Mouse (Mus musculus) heart, embryonic 12.5 days (tissue): Measurements from ENCODE around the gene Dpp6. TPM values are rescaled to one million over a fixed set of nuclear protein-coding genes. Genes with fewer than 3 reads are reported as not detected.

Source experiments
- ATAC-seq: fragments of 200-750 bp; cut with Nextera tagmentation; 2 replicates; pipeline ENCODE4 v1.8.0; 2017; ENCODE audit warnings: moderate TSS enrichment, moderate library complexity; ENCODE audit not compliant: insufficient number of reproducible peaks, low FRiP score
- H3K27ac ChIP-seq: fragments of 300-500 bp; sonication (generic); 2 replicates; pipeline ENCODE4 v1.5.1; 2016; ENCODE audit warnings: mild to moderate bottlenecking, moderate library complexity; ENCODE audit not compliant: poor library complexity, severe bottlenecking
- H3K27me3 ChIP-seq: fragments of 300-500 bp; sonication (generic); replicated peaks from 2 replicates; pipeline ENCODE4 v1.6.1; 2016; ENCODE audit warnings: mild to moderate bottlenecking, moderate library complexity
- H3K36me3 ChIP-seq: fragments of 300-500 bp; sonication (generic); 2 replicates; pipeline ENCODE4 v1.6.1; 2016; ENCODE audit warnings: mild to moderate bottlenecking, moderate library complexity
- H3K4me1 ChIP-seq: fragments of 300-500 bp; sonication (generic); replicated peaks from 2 replicates; pipeline ENCODE4 v1.6.1; 2016; ENCODE audit warnings: mild to moderate bottlenecking
- H3K4me2 ChIP-seq: fragments of 300-500 bp; sonication (generic); 2 replicates; pipeline ENCODE4 v1.6.1; 2016; ENCODE audit warnings: mild to moderate bottlenecking, moderate library complexity
- H3K4me3 ChIP-seq: fragments of 300-500 bp; sonication (generic); 2 replicates; pipeline ENCODE4 v1.5.1; 2016; ENCODE audit warnings: mild to moderate bottlenecking
- H3K9ac ChIP-seq: fragments of 300-500 bp; sonication (generic); 2 replicates; pipeline ENCODE4 v1.6.1; 2016; ENCODE audit warnings: mild to moderate bottlenecking, moderate library complexity
- H3K9me3 ChIP-seq: fragments of 300-500 bp; sonication (generic); replicated peaks from 2 replicates; pipeline ENCODE4 v1.6.1; 2016; ENCODE audit warnings: mild to moderate bottlenecking, moderate library complexity
- WGBS: fragments of 180-500 bp; shearing (Covaris S2); methylation state at CpG from one replicate; pipeline ENCODE4 v1.1.7; 2016; 5-methylcytosine and 5-hydroxymethylcytosine counted together
- polyA plus RNA-seq: library from polyadenylated mRNA; unstranded; fragments of >200 nt; fragmentation: Nextera tagmentation; extraction: Ambion mirVana; gene quantifications from 2 replicates; pipeline ENCODE4 v1.2.1, GENCODE M21; 2016

Dpp6 gene
- polyA plus RNA-seq, 1 experiment from 2014 or later: 0.60 TPM

- Histone ChIP-seq H3K27ac (no peak overlapping the region), H3K4me3 (no peak overlapping the region), H3K9ac (no peak overlapping the region), H3K9me3 (peaks cover 5% of the 10 kb centered on the region; the same call in 1 of the 2 replicates), H3K36me3 (no peaks in the 10 kb centered on the region), H3K4me1 (no peaks in the 10 kb centered on the region), H3K27me3 (no peaks in the 10 kb centered on the region), H3K4me2 (no peak overlapping the region)
- WGBS: 76% methylated on average over 1 of the region's 1 CpGs
- no peak for ATAC-seq
Observed at GRCm38 (mm10) chr5:27526906-27527305, 709.9 kb downstream of the Dpp6 start.

DNA sequence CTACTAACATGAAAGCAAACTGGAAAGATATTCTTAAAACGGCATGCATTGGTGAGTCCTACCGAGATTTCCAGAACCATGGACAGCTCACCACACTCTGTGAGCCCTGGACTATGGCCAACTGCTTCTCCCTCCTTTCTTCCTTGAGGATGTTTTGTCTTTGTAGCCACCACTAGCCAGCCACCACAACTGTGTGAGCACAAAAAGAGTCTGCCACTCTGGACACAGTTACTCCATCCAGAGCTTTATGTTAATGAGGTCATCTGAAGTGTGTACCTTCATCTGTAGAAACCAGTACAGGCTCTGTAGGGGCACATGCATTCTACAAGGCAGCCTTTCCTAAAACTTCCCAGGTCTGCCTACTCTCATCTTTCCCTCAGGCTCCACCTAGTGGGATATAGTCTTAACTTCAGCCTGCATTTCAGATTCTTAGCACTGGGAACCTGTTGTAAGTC is 727.8 kb downstream of the Dpp6 start:
- Histone ChIP-seq H3K9me3 (no peaks in the 10 kb centered on the region), H3K27ac (no peak overlapping the region), H3K9ac (no peak overlapping the region), H3K27me3 (no peaks in the 10 kb centered on the region), H3K4me3 (no peak overlapping the region), H3K4me2 (no peak overlapping the region), H3K36me3 (no peaks in the 10 kb centered on the region), H3K4me1 (no peaks in the 10 kb centered on the region)
- peak; percentile 18; the same call in 1 of the 2 replicates for ATAC-seq
- 8% methylated on average over 2 of the region's 2 CpGs for WGBS

- ATAC-seq: no peak
- Histone ChIP-seq H3K36me3 (no peaks in the 10 kb centered on the region), H3K4me3 (no peak overlapping the region), H3K27ac (no peak overlapping the region), H3K9me3 (no peaks in the 10 kb centered on the region), H3K4me2 (no peak overlapping the region), H3K27me3 (no peaks in the 10 kb centered on the region), H3K4me1 (no peaks in the 10 kb centered on the region), H3K9ac (no peak overlapping the region)
- WGBS: 77% methylated on average over 4 of the region's 4 CpGs
Observed at GRCm38 (mm10) chr5:27549291-27549690, 732.3 kb downstream of the Dpp6 start.

GRCm38 (mm10) chr5:27565700-27566099 is 748.7 kb downstream of the Dpp6 start:
- Histone ChIP-seq H3K36me3 (no peaks in the 10 kb centered on the region), H3K9me3 (no peaks in the 10 kb centered on the region), H3K27me3 (no peaks in the 10 kb centered on the region), H3K4me2 (no peak overlapping the region), H3K9ac (no peak overlapping the region), H3K27ac (no peak overlapping the region), H3K4me1 (no peaks in the 10 kb centered on the region), H3K4me3 (no peak overlapping the region)
- no peak for ATAC-seq
- 62% methylated on average over 7 of the region's 7 CpGs for WGBS

DNA sequence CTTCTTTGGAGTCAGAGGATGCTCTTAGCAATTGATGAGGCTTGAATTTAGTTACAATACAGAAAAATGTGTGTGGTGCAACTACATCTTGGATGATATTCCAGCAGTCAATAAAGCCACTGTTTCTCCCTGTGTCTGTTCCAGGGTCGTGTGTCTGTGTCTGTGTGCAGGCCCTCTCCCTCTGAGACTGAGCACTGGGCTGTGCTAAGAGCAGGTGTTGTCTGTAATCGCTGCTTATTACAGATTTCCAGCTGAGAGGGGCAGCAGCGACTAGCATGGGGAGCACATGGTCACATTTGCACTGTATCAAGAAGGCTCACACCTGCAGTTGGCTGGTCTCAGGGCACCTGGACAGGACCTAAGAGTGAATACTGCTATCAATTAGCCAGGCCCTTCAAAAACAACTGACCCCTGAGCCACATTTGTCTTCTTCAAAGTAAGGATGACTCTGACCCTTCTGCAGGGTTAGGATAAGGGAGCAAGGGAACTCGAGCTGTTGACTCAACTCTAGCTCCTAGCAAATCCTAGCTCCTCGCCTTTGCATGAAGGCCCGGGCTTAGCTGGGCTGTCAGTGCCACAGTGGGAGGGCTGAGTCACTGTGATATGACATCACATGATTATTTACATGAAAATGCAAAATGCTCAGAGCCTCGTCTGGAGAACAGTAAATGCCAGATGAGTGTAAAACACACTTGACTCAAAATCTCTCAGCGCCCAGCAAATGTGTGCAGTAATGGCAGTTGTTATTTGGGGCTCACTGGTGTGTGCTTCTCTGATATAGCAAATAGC is 771.2 kb downstream of the Dpp6 start:
- Histone ChIP-seq H3K4me1 (no peaks in the 10 kb centered on the region), H3K9me3 (no peaks in the 10 kb centered on the region), H3K4me2 (no peak overlapping the region), H3K27me3 (no peaks in the 10 kb centered on the region), H3K36me3 (no peaks in the 10 kb centered on the region), H3K9ac (no peak overlapping the region), H3K4me3 (no peak overlapping the region), H3K27ac (no peak overlapping the region)
- ATAC-seq: no peak
- WGBS: 55% methylated on average over 8 of the region's 8 CpGs

DNA sequence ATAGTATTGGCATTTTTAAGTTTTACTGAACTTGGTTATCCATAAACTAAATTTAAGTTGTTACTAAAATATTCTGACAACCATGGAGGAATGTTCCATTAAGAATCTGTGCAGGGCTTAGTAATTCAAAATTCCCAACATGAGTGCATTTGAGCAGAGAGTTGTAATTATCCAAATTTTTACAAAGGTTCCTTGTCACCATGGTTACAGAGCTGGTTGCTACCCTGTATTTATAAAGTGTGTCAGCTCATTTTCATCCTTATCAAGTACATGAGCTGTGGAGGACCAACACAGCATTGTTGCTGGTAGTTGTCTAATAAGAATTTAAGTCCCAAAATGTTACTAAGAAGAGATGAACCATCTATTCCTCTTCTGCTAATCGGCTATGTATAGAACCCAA is 787.1 kb downstream of the Dpp6 start:
- H3K4me3 ChIP-seq: no peak overlapping the region
- H3K36me3 ChIP-seq: no peaks in the 10 kb centered on the region
- no peak overlapping the region for H3K27ac ChIP-seq
- 69% methylated on average over 1 of the region's 1 CpGs for WGBS
- H3K4me2 ChIP-seq: no peak overlapping the region
- ATAC-seq: no peak
- H3K9me3 ChIP-seq: no peaks in the 10 kb centered on the region
- H3K27me3 ChIP-seq: no peaks in the 10 kb centered on the region
- H3K4me1 ChIP-seq: no peaks in the 10 kb centered on the region
- no peak overlapping the region for H3K9ac ChIP-seq

GRCm38 (mm10) chr5:27615769-27616168 is 798.8 kb downstream of the Dpp6 start:
- Histone ChIP-seq H3K27ac (no peak overlapping the region), H3K4me2 (no peak overlapping the region), H3K4me1 (no peaks in the 10 kb centered on the region), H3K9ac (no peak overlapping the region), H3K27me3 (no peaks in the 10 kb centered on the region), H3K4me3 (no peak overlapping the region), H3K36me3 (no peaks in the 10 kb centered on the region), H3K9me3 (no peaks in the 10 kb centered on the region)
- WGBS: 35% methylated on average over 7 of the region's 7 CpGs
- ATAC-seq: no peak

DNA sequence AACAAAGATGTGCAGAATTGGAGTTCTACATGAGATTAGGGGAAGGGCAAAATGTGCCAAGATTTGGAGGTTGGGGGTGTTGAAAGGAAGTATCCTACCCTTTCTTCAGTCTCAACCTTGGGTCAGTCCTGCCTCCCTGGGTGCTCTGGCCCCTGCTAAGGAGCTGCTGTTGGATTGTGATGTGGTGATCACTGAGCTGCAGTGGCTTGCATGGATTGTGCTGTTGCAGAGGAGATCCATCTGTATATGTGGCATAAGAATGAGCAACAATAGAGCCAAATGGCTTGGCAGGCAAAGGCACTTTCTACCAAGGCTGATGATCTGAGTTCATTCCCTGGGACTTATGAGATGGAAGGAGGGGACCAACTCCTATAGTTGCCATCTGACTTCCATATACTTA is 804.8 kb downstream of the Dpp6 start:
- no peak overlapping the region for H3K4me3 ChIP-seq
- H3K9ac ChIP-seq: no peak overlapping the region
- peaks cover 2% of the 10 kb centered on the region; the same call in 1 of the 2 replicates for H3K4me1 ChIP-seq
- no peaks in the 10 kb centered on the region for H3K36me3 ChIP-seq
- no peaks in the 10 kb centered on the region for H3K9me3 ChIP-seq
- H3K27me3 ChIP-seq: no peaks in the 10 kb centered on the region
- H3K4me2 ChIP-seq: no peak overlapping the region
- no peak overlapping the region for H3K27ac ChIP-seq
- no peak for ATAC-seq

DNA sequence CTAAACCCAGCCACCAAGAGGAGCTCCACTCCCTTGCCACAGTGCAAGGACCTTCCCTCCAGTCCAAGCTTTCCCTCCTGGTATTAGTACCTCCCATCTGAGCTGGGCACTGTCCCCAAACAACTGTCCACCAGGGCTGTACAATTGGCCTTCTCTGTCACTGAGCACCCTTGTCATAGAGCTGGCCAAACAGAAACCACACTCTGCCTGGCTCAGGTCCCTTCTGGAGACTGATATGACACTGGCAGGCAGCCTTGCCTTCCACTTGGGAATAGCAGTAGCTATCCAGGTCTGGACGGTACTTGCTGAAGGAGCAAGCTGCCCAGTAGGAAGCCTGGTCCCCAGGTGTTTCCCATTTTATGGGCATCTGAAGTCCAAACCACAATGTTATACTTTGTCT is 806.9 kb downstream of the Dpp6 start:
- 67% methylated on average over 1 of the region's 1 CpGs for WGBS
- H3K4me2 ChIP-seq: no peak overlapping the region
- no peak for ATAC-seq

DNA sequence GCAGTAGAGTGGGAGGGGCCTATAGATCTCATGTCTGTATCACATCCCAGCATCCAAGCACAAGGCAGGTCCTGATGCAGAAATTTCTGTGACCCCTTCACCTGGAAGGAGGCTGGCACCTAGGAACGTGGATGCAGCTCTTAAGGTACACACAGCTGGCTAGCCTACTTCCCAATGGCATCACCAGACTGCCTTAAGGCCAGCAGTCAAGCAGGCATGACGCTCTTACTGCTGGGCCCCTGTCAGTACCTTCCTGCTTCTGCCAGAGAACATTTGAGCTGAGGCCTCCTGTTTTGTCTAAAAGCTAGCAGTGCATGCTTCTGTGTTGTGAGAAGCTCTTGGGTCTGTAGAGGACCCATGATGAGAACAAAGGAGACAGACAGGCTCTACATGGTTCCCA is 815.1 kb downstream of the Dpp6 start:
- H3K4me1 ChIP-seq: no peaks in the 10 kb centered on the region
- 76% methylated on average over 2 of the region's 2 CpGs for WGBS
- no peak overlapping the region for H3K9ac ChIP-seq
- no peaks in the 10 kb centered on the region for H3K36me3 ChIP-seq
- no peak overlapping the region for H3K4me2 ChIP-seq
- no peaks in the 10 kb centered on the region for H3K9me3 ChIP-seq
- H3K27ac ChIP-seq: no peak overlapping the region
- no peaks in the 10 kb centered on the region for H3K27me3 ChIP-seq
- no peak overlapping the region for H3K4me3 ChIP-seq
- no peak for ATAC-seq

More for the DNA sequence above, 806.9 kb downstream of the Dpp6 start:
- peaks cover 5% of the 10 kb centered on the region; the same call in 1 of the 2 replicates for H3K4me1 ChIP-seq
- H3K36me3 ChIP-seq: no peaks in the 10 kb centered on the region
- H3K9ac ChIP-seq: no peak overlapping the region
- H3K9me3 ChIP-seq: no peaks in the 10 kb centered on the region
- H3K27ac ChIP-seq: no peak overlapping the region
- H3K27me3 ChIP-seq: no peaks in the 10 kb centered on the region
- no peak overlapping the region for H3K4me3 ChIP-seq

DNA sequence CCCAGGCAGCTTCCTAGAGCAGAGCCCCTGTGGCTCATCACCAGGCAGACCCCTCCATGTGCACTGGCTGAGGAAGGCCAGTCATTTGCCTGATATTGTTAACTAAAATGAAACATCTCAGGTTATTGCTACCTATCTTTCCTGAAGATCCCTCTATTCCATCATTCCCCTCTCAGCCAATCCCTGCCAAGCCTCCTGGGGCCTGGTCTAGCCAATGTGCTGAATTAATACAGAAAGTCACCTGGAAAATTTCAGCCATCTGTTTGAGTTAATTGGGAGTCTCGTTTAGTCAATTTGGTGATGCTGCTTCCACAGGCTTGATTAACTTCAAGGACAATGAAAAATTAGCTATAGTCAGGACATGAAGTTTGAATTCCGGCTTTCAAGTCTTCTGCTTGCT is 818.9 kb downstream of the Dpp6 start:
- H3K27ac ChIP-seq: no peak overlapping the region
- H3K4me3 ChIP-seq: no peak overlapping the region
- no peaks in the 10 kb centered on the region for H3K4me1 ChIP-seq
- 0 out of 2 replicates have a peak, but pooled peaks cover 3% of the 10 kb centered on the region for H3K9me3 ChIP-seq
- ATAC-seq: no peak
- H3K36me3 ChIP-seq: no peaks in the 10 kb centered on the region
- 69% methylated on average over 2 of the region's 2 CpGs for WGBS
- H3K9ac ChIP-seq: no peak overlapping the region
- H3K4me2 ChIP-seq: no peak overlapping the region
- H3K27me3 ChIP-seq: no peaks in the 10 kb centered on the region

DNA sequence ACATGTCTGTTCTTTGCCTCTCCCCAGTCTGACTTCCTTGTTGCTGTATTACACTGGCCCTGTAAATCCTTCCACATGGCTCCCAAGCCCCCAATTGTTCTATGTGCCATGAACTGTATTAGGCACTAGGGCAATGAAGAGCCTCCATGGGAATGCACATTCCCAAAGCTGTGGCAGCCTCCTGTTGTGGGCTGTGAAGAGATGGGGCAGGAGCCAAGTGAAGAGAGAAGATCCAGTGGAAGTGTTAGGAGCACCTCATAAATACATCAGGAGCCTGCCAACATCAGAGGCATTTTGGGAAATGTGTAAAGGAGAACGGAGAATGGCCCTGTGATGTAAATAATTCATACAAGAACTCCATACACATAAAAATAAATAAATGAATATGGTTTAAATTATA is 824.9 kb downstream of the Dpp6 start:
- Histone ChIP-seq H3K4me3 (no peak overlapping the region), H3K9ac (no peak overlapping the region), H3K36me3 (no peaks in the 10 kb centered on the region), H3K27me3 (no peaks in the 10 kb centered on the region), H3K4me1 (no peaks in the 10 kb centered on the region), H3K27ac (no peak overlapping the region), H3K4me2 (no peak overlapping the region), H3K9me3 (0 out of 2 replicates have a peak, but pooled peaks cover 3% of the 10 kb centered on the region)
- 77% methylated on average over 1 of the region's 1 CpGs for WGBS
- no peak for ATAC-seq
